Comparison of ENCODE assay signal across 8 mouse cellular contexts in genomic region chr16:17727179-17727861, GRCm38 (mm10). TPM values are rescaled to one million over a fixed set of nuclear protein-coding genes. Genes with fewer than 3 reads are reported as not detected.
DNase-seq lines count a peak whose midpoint lies in the region; ATAC-seq and TF ChIP-seq lines count a peak whose summit lies in the region.

No protein-coding gene starts in this region.

- POLR2A ChIA-PET in Patski (lab: Charles Lee): interaction anchor here (0.6 kb wide), 1 partner anchor 36 kb away, joined by 4 read pairs; no protein-coding TSS in a partner anchor

- in situ Hi-C loops in Patski (cut with MboI; ENCODE audit: low pct_unique_long_range_greater_than_20kb): loop anchor here (5.0 kb wide), 1 partner anchor 115 kb away; no protein-coding TSS in a partner anchor

- 0 out of 2 replicates have a peak, but pooled peaks cover 3% of the 10 kb centered on the region for H3K4me1 ChIP-seq in midbrain, embryonic 12.5 days
- H3K4me1 ChIP-seq in midbrain, embryonic 11.5 days (ENCODE audit: control insufficient read depth, insufficient read depth, low read length): no peaks in the 10 kb centered on the region
- peaks cover 10% of the 10 kb centered on the region for H3K4me1 ChIP-seq in embryonic fibroblast, embryonic 13.5 days (ENCODE audit: control insufficient read depth, insufficient read depth, low read length)
- H3K4me1 ChIP-seq in hindbrain, embryonic 13.5 days (replicated peaks): no peaks in the 10 kb centered on the region
- H3K4me1 ChIP-seq in liver, embryonic 14.5 days (replicated peaks; ENCODE audit: control insufficient read depth in 2 of 2, insufficient read depth in 2 of 2, low read length in 1 of 2): peaks cover 0 to 6% of the 10 kb centered on the region in 2 experiments; a peak in 2 of 4 replicates

- CTCF ChIA-PET in Patski (lab: Charles Lee): interaction anchor here (0.8 to 6.0 kb wide), 16 partner anchors 9 to 169 kb away, joined by 3 to 45 read pairs (median 4); partner anchors contain the start of gene Klhl22

- no peak for ATAC-seq in midbrain, embryonic 12.5 days (ENCODE audit: low FRiP score, low read depth)
- no peak for ATAC-seq in midbrain, embryonic 11.5 days (ENCODE audit: low FRiP score)
- ATAC-seq in Patski: peak; percentile 64
- no peak for ATAC-seq in hindbrain, embryonic 13.5 days (ENCODE audit: low FRiP score)
- no peak for ATAC-seq in liver, embryonic 14.5 days (ENCODE audit: insufficient read depth)

- no peak overlapping the region for H3K27ac ChIP-seq in midbrain, embryonic 12.5 days (replicated peaks)
- no peak overlapping the region for H3K27ac ChIP-seq in midbrain, embryonic 11.5 days (ENCODE audit: low read depth, low read length)
- no peak overlapping the region for H3K27ac ChIP-seq in embryonic fibroblast, embryonic 13.5 days (ENCODE audit: insufficient read depth, low read length)
- no peak overlapping the region for H3K27ac ChIP-seq in hindbrain, embryonic 13.5 days
- H3K27ac ChIP-seq in liver, embryonic 14.5 days: no peak overlapping the region

- no peaks in the 10 kb centered on the region for H3K27me3 ChIP-seq in midbrain, embryonic 12.5 days
- no peaks in the 10 kb centered on the region for H3K27me3 ChIP-seq in midbrain, embryonic 11.5 days (ENCODE audit: control insufficient read depth, insufficient read depth, low read length)
- no peaks in the 10 kb centered on the region for H3K27me3 ChIP-seq in Patski
- no peaks in the 10 kb centered on the region for H3K27me3 ChIP-seq in hindbrain, embryonic 13.5 days
- no peaks in the 10 kb centered on the region for H3K27me3 ChIP-seq in liver, embryonic 14.5 days (ENCODE audit: control insufficient read depth, insufficient read depth, low read length)

- 0 out of 2 replicates have a peak overlapping the region, but pooled peaks have one; percentile 7 for H3K4me2 ChIP-seq in midbrain, embryonic 12.5 days (replicated peaks)
- no peak overlapping the region for H3K4me2 ChIP-seq in midbrain, embryonic 11.5 days
- 0 out of 2 replicates have a peak overlapping the region, but pooled peaks have one; percentile 23 for H3K4me2 ChIP-seq in hindbrain, embryonic 13.5 days
- H3K4me2 ChIP-seq in liver, embryonic 14.5 days (ENCODE audit: low read depth): peak overlapping the region; percentile 1; the same call in 1 of the 2 replicates

- peak; percentile 81 for TF ChIP-seq CTCF in Patski (IDR thresholded peaks at IDR 0.05)
- peak; percentile 47; the same call in 1 of the 2 replicates for TF ChIP-seq CTCF in embryonic fibroblast, embryonic 13.5 days (IDR thresholded peaks at IDR 0.05; ENCODE audit: borderline replicate concordance, insufficient read depth, low read length)
- TF ChIP-seq CTCF in liver, embryonic 14.5 days (IDR thresholded peaks at IDR 0.05; ENCODE audit: low read depth): peak; percentile 73

- no peaks in the 10 kb centered on the region for H3K36me3 ChIP-seq in midbrain, embryonic 12.5 days
- no peaks in the 10 kb centered on the region for H3K36me3 ChIP-seq in midbrain, embryonic 11.5 days (ENCODE audit: control insufficient read depth, insufficient read depth, low read length)
- H3K36me3 ChIP-seq in hindbrain, embryonic 13.5 days: no peaks in the 10 kb centered on the region
- no peaks in the 10 kb centered on the region for H3K36me3 ChIP-seq in liver, embryonic 14.5 days (replicated peaks; ENCODE audit: control insufficient read depth, insufficient read depth, low read depth)

- H3K9me3 ChIP-seq in midbrain, embryonic 12.5 days: no peaks in the 10 kb centered on the region
- no peaks in the 10 kb centered on the region for H3K9me3 ChIP-seq in midbrain, embryonic 11.5 days (ENCODE audit: control insufficient read depth, low read length)
- no peaks in the 10 kb centered on the region for H3K9me3 ChIP-seq in hindbrain, embryonic 13.5 days
- H3K9me3 ChIP-seq in liver, embryonic 14.5 days (ENCODE audit: control insufficient read depth, low read length): no peaks in the 10 kb centered on the region

- TF ChIP-seq EP300 in liver, embryonic 14.5 days (IDR thresholded peaks at IDR 0.05; ENCODE audit: low read depth): no peak

- WGBS in midbrain, embryonic 12.5 days: 18% methylated on average over 5 of the region's 5 CpGs
- 18% methylated on average over 5 of the region's 5 CpGs for WGBS in midbrain, embryonic 11.5 days
- 23% methylated on average over 5 of the region's 5 CpGs for WGBS in hindbrain, embryonic 13.5 days
- 9% methylated on average over 5 of the region's 5 CpGs for WGBS in liver, embryonic 14.5 days (ENCODE audit: insufficient replicate concordance)

- DNase-seq in midbrain, embryonic 11.5 days (ENCODE audit: low spot score, missing footprints): no peak
- DNase-seq in Patski (ENCODE audit: low read depth, low spot score): no peak
- DNase-seq in liver, embryonic 14.5 days (ENCODE audit: low read depth in 3 of 3, low spot score in 3 of 3): peak; percentile 56 to 60 (median 60)
- DNase-seq in retina, embryonic 14.5 days (ENCODE audit: low spot score): peak; percentile 73
- no peak for DNase-seq in right cerebral cortex, postnatal 10 days (ENCODE audit: low spot score in 2 of 2)

- TF ChIP-seq POLR2A in embryonic fibroblast, embryonic 13.5 days (IDR thresholded peaks at IDR 0.05; ENCODE audit: low read depth, low read length): no peak

- H3K9ac ChIP-seq in midbrain, embryonic 12.5 days (replicated peaks): no peak overlapping the region
- H3K9ac ChIP-seq in midbrain, embryonic 11.5 days (ENCODE audit: low read length): no peak overlapping the region
- no peak overlapping the region for H3K9ac ChIP-seq in hindbrain, embryonic 13.5 days
- no peak overlapping the region for H3K9ac ChIP-seq in liver, embryonic 14.5 days (replicated peaks)

- no peak overlapping the region for H3K4me3 ChIP-seq in midbrain, embryonic 12.5 days
- H3K4me3 ChIP-seq in midbrain, embryonic 11.5 days (ENCODE audit: low read depth, low read length): no peak overlapping the region
- H3K4me3 ChIP-seq in embryonic fibroblast, embryonic 13.5 days (ENCODE audit: insufficient read depth, low read length): no peak overlapping the region
- H3K4me3 ChIP-seq in hindbrain, embryonic 13.5 days: no peak overlapping the region
- H3K4me3 ChIP-seq in liver, embryonic 14.5 days (ENCODE audit: insufficient read depth in 1 of 2, low read depth in 2 of 2, low read length in 2 of 2): peak overlapping the region in 1 of 2 experiments; percentile 27; a peak in 1 of 4 replicates

RNA-seq across cellular contexts. Expression of gene Med15, which starts 5.4 kb away (rescaled TPM):
- 47.4 and 48.0 TPM in 2 replicates for polyA plus RNA-seq in midbrain, embryonic 12.5 days (2016; fragmentation: Nextera tagmentation; extraction: Ambion mirVana)
- polyA plus RNA-seq in midbrain, embryonic 11.5 days (2014; fragmentation: Nextera tagmentation; extraction: Ambion mirVana): 28.9 and 29.4 TPM in 2 replicates
- 69.1 TPM for polyA plus RNA-seq in Patski (2021)
- polyA plus RNA-seq in embryonic fibroblast, embryonic 13.5 days (2011; ENCODE audit: insufficient read length, low read depth, missing spikeins): 65.3 and 67.2 TPM in 2 replicates
- 44.3 and 48.7 TPM in 2 replicates for polyA plus RNA-seq in hindbrain, embryonic 13.5 days (2015; fragmentation: Nextera tagmentation; extraction: Ambion mirVana)
- polyA plus RNA-seq in liver, embryonic 14.5 days (2012; rRNA removed): 18.0 and 20.6 TPM in 2 replicates
- 11.4 and 14.8 TPM in 2 replicates for polyA plus RNA-seq in liver, embryonic 14.5 days (2014; fragmentation: Nextera tagmentation; extraction: Ambion mirVana)

RNA-seq across cellular contexts. Expression of gene Klhl22, which starts 32.1 kb away (rescaled TPM):
- polyA plus RNA-seq in midbrain, embryonic 12.5 days (2016; fragmentation: Nextera tagmentation; extraction: Ambion mirVana): 52.8 and 57.9 TPM in 2 replicates
- 38.7 and 39.5 TPM in 2 replicates for polyA plus RNA-seq in midbrain, embryonic 11.5 days (2014; fragmentation: Nextera tagmentation; extraction: Ambion mirVana)
- 128 TPM for polyA plus RNA-seq in Patski (2021)
- 53.4 and 63.8 TPM in 2 replicates for polyA plus RNA-seq in embryonic fibroblast, embryonic 13.5 days (2011; ENCODE audit: insufficient read length, low read depth, missing spikeins)
- polyA plus RNA-seq in hindbrain, embryonic 13.5 days (2015; fragmentation: Nextera tagmentation; extraction: Ambion mirVana): 70.9 and 77.6 TPM in 2 replicates
- 13.1 and 14.0 TPM in 2 replicates for polyA plus RNA-seq in liver, embryonic 14.5 days (2012; rRNA removed)
- 10.8 and 11.6 TPM in 2 replicates for polyA plus RNA-seq in liver, embryonic 14.5 days (2014; fragmentation: Nextera tagmentation; extraction: Ambion mirVana)

Comparison
In these comparisons a context has a peak if more than half of its experiments do, and no peak if none do; other contexts are left out.
1. DNase-seq: peak in liver, embryonic 14.5 days (3 of 3) and retina, embryonic 14.5 days (single experiment); none in midbrain, embryonic 11.5 days (single experiment), Patski (single experiment) and right cerebral cortex, postnatal 10 days (0 of 2).
2. Peak in every context shown above with its lines, with median percentiles within 50 percentile points of each other: CTCF ChIP-seq.